8 mouse cellular contexts compared by ENCODE assay signal in the genomic region with DNA sequence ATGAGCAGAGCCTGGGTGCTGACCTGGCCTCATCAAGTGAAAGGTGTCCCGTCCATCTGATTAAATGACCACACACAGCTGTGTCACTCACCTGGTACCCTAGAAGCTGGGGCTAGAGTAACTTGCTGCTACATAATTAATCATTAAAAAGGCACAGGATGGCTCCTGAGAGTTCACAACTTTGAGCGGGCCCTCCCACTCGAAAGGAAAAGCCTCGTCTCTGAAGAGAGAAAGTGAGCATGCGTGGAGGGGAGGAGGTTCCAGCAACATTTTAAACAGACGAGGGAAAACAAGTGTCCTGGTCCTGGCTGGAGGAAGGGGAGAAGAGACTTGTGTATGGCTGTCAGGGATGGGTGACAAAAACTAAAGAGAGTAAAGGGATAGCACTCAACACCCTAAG. TPM values are rescaled to one million over a fixed set of nuclear protein-coding genes. Genes with fewer than 3 reads are reported as not detected.
A peak's percentile ranks its signal among the peaks of the same experiment; 100 is the strongest.
DNase-seq lines count a peak whose midpoint lies in the region; ATAC-seq and TF ChIP-seq lines count a peak whose summit lies in the region.
"Had no signal": no experiment of that assay in that cellular context is flagged by ENCODE, and none has a peak within 500 bp of the region (broad histone marks: within the 10 kb centered on the region; RNA-seq: fewer than 3 reads in every experiment).

No protein-coding gene starts in this region.

- peak; percentile 14 for DNase-seq in ovary, postnatal 36 days (ENCODE audit: low spot score)
- no peak for DNase-seq in ovary, adult 18-20 months (ENCODE audit: low spot score)
- no peak for DNase-seq in liver, embryonic 11.5 days (ENCODE audit: low spot score)
- DNase-seq in stomach, postnatal 0 days (ENCODE audit: low spot score), result peak; percentile 12
- no peak for DNase-seq in ovary, postnatal 10 days (ENCODE audit: low spot score)

- ATAC-seq in hindbrain, embryonic 16.5 days, result no peak
- ATAC-seq in liver, embryonic 11.5 days (replicated peaks; ENCODE audit: low FRiP score), result no peak
- no peak for ATAC-seq in stomach, postnatal 0 days (ENCODE audit: low FRiP score, low TSS enrichment)
- no peak for ATAC-seq in activated CD4-positive, CD25-positive, alpha-beta regulatory T cell, adult 4 months

- H3K4me2 ChIP-seq in hindbrain, embryonic 16.5 days (ENCODE audit: low read length), result peak overlapping the region; percentile 59
- peak overlapping the region; percentile 61 for H3K4me2 ChIP-seq in liver, embryonic 11.5 days
- H3K4me2 ChIP-seq in stomach, postnatal 0 days (replicated peaks; ENCODE audit: low read depth), result peak overlapping the region; percentile 63

- peaks cover 15% of the 10 kb centered on the region for H3K4me1 ChIP-seq in hindbrain, embryonic 16.5 days (ENCODE audit: control insufficient read depth, insufficient read depth, low read depth, low read length)
- no peaks in the 10 kb centered on the region for H3K4me1 ChIP-seq in liver, embryonic 11.5 days (replicated peaks; ENCODE audit: control insufficient read depth, insufficient read depth, low read length)
- no peaks in the 10 kb centered on the region; the same call in 1 of the 2 replicates for H3K4me1 ChIP-seq in stomach, postnatal 0 days (replicated peaks; ENCODE audit: control insufficient read depth, insufficient read depth)

- no peak overlapping the region for H3K9ac ChIP-seq in hindbrain, embryonic 16.5 days (ENCODE audit: low read depth, low read length)
- no peak overlapping the region for H3K9ac ChIP-seq in liver, embryonic 11.5 days (ENCODE audit: low read depth, low read length)
- H3K9ac ChIP-seq in stomach, postnatal 0 days (ENCODE audit: low read length), result 0 out of 2 replicates have a peak overlapping the region, but pooled peaks have one; percentile 1

- H3K27ac ChIP-seq in hindbrain, embryonic 16.5 days (ENCODE audit: low read depth, low read length), result no peak overlapping the region
- H3K27ac ChIP-seq in liver, embryonic 11.5 days (ENCODE audit: low read depth, low read length), result no peak overlapping the region
- peak overlapping the region; percentile 20; the same call in 1 of the 2 replicates for H3K27ac ChIP-seq in stomach, postnatal 0 days (replicated peaks)

- peak overlapping the region; percentile 4; the same call in 1 of the 2 replicates for H3K4me3 ChIP-seq in hindbrain, embryonic 16.5 days (ENCODE audit: low read length)
- no peak overlapping the region for H3K4me3 ChIP-seq in liver, embryonic 11.5 days (ENCODE audit: low read depth, low read length)
- peak overlapping the region; percentile 50 for H3K4me3 ChIP-seq in stomach, postnatal 0 days (ENCODE audit: low read depth, low read length)

- H3K27me3 ChIP-seq in hindbrain, embryonic 16.5 days (replicated peaks; ENCODE audit: control insufficient read depth, insufficient read depth, low read length), result no peaks in the 10 kb centered on the region
- no peaks in the 10 kb centered on the region for H3K27me3 ChIP-seq in liver, embryonic 11.5 days (replicated peaks; ENCODE audit: control insufficient read depth, insufficient read depth, low read length)
- H3K27me3 ChIP-seq in stomach, postnatal 0 days (ENCODE audit: control insufficient read depth, insufficient read depth, low read length), result no peaks in the 10 kb centered on the region

- 51% methylated on average over 6 of the region's 6 CpGs for WGBS in hindbrain, embryonic 16.5 days
- 66% methylated on average over 6 of the region's 6 CpGs for WGBS in liver, embryonic 11.5 days
- 27% methylated on average over 6 of the region's 6 CpGs for WGBS in stomach, postnatal 0 days

- no peaks in the 10 kb centered on the region for H3K36me3 ChIP-seq in hindbrain, embryonic 16.5 days (ENCODE audit: control insufficient read depth, insufficient read depth, low read length)
- H3K36me3 ChIP-seq in liver, embryonic 11.5 days (ENCODE audit: control insufficient read depth, insufficient read depth, low read length), result no peaks in the 10 kb centered on the region
- H3K36me3 ChIP-seq in stomach, postnatal 0 days (ENCODE audit: control insufficient read depth, insufficient read depth, low read length), result 0 out of 2 replicates have a peak, but pooled peaks cover 2% of the 10 kb centered on the region

- TF ChIP-seq CTCF in stomach, postnatal 0 days (IDR thresholded peaks at IDR 0.05; ENCODE audit: low read depth), result no peak

- no peak for TF ChIP-seq EP300 in stomach, postnatal 0 days (optimal IDR thresholded peaks at IDR 0.05)

- no peaks in the 10 kb centered on the region for H3K9me3 ChIP-seq in hindbrain, embryonic 16.5 days (ENCODE audit: control insufficient read depth, low read length)
- no peaks in the 10 kb centered on the region for H3K9me3 ChIP-seq in liver, embryonic 11.5 days (ENCODE audit: control insufficient read depth, low read length)
- H3K9me3 ChIP-seq in stomach, postnatal 0 days (ENCODE audit: control insufficient read depth, low read length), result no peaks in the 10 kb centered on the region
- H3K9me3 ChIP-seq: megakaryocyte, embryonic 14.5 days had no signal

RNA-seq across cellular contexts. Expression of gene Cc2d2a, which starts 1.4 kb away (rescaled TPM):
- polyA plus RNA-seq in hindbrain, embryonic 16.5 days (2015; fragmentation: Nextera tagmentation; extraction: Ambion mirVana), result 7.2 and 8.4 TPM in 2 replicates
- polyA plus RNA-seq in liver, embryonic 11.5 days (2014; fragmentation: Nextera tagmentation; extraction: Ambion mirVana), result 3.2 and 4.2 TPM in 2 replicates
- polyA plus RNA-seq in stomach, postnatal 0 days (2015; fragmentation: Nextera tagmentation; extraction: Ambion mirVana), result 4.7 and 5.5 TPM in 2 replicates
- polyA plus RNA-seq in activated CD4-positive, CD25-positive, alpha-beta regulatory T cell, adult 4 months (2017; shearing (Covaris generic)), result 1 to 10 TPM; 1.3 TPM

Comparison
In these comparisons a context has a peak if more than half of its experiments do, and no peak if none do; other contexts are left out.
1. DNase-seq: peak in ovary, postnatal 36 days (single experiment) and stomach, postnatal 0 days (single experiment); none in ovary, adult 18-20 months (single experiment), liver, embryonic 11.5 days (single experiment) and ovary, postnatal 10 days (single experiment).
2. Peak in every context shown above with its lines, with median percentiles within 50 percentile points of each other: H3K4me2 ChIP-seq.